Mouse (Mus musculus): Measurements from ENCODE around the gene Gm14548. TPM values are rescaled to one million over a fixed set of nuclear protein-coding genes. Genes with fewer than 3 reads are reported as not detected.
A peak's percentile ranks its signal among the peaks of the same experiment; 100 is the strongest.
"Not testable (repeated sequence)": the region's sequence is repeated elsewhere in the genome, so short reads cannot be mapped to it uniquely, and the experiment has no call there.

Gene Gm14548
- total RNA-seq (2017), result 5.2 to 14.5 TPM (median 10.1 TPM) in 3 replicates

DNA sequence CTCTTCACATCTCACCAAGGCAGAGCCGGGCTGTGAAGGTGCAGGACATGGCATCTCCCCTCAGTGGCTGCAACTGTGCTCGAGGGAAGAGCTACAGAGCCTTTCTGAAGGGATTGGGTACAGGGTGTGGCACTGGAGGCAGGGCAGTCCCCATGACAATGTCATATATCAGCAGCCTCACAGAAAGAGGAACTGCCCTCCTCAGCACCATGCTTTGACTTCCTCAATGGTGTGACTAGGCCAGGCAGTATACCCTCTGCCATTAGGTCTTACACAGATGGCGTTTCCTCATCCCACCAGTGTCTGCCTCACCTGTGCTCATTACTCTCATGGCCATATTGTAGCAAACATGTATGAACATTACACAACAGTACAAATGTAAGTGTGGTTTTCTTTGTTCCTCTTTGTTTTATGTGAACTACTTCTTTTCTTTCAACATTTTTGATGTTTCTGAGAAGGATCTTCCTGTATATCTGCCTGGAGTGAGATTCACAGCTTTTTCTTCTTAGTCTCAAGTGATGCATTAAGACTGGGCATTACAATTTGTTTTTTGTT lies at the start of gene Gm14548:
TSS of gene Gm14548 (minus strand) at position 85 of the 555 bp plus-strand sequence.
- peak; percentile 84 for ATAC-seq (replicated peaks; ENCODE audit: insufficient number of reproducible peaks, low FRiP score, low TSS enrichment, poor library complexity, severe bottlenecking)

DNA sequence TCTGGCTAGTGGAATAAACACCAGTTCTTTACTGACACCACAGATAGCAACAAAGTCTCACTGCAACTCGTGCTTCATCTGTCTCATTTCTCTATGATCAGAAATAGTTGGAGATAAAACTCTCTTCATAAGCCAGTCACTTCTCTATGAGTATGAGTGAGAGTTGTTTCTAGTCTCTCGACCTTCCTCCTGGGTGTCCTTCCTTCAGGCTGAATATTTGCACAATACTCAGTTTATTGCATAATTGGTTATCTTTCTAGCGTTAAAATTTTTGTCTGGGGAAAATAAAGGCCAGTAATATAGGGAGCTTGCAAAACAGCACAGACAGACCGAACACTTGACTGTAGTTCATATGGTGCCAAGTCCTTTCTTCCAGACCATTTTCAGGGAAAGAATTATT lies 48.2 kb upstream of the Gm14548 start:
- peak; percentile 47; the same call in 1 of the 2 replicates for ATAC-seq (replicated peaks; ENCODE audit: insufficient number of reproducible peaks, low FRiP score, low TSS enrichment, poor library complexity, severe bottlenecking)

- ATAC-seq (replicated peaks; ENCODE audit: insufficient number of reproducible peaks, low FRiP score, low TSS enrichment, poor library complexity, severe bottlenecking), result peak; percentile 95
These were observed 43.0 kb upstream of the Gm14548 start for GRCm38 (mm10) chr7:3940915-3941314.

- no peak for ATAC-seq (replicated peaks; ENCODE audit: insufficient number of reproducible peaks, low FRiP score, low TSS enrichment, poor library complexity, severe bottlenecking)
These were observed 42.1 kb upstream of the Gm14548 start for GRCm38 (mm10) chr7:3939866-3940525.

GRCm38 (mm10) chr7:3935473-3935872 lies 37.6 kb upstream of the Gm14548 start:
- peak; percentile 74 for ATAC-seq (replicated peaks; ENCODE audit: insufficient number of reproducible peaks, low FRiP score, low TSS enrichment, poor library complexity, severe bottlenecking)

- ATAC-seq (replicated peaks; ENCODE audit: insufficient number of reproducible peaks, low FRiP score, low TSS enrichment, poor library complexity, severe bottlenecking), result not testable (repeated sequence)
These were observed 17.5 kb upstream of the Gm14548 start, which contains the start of gene Lilra6 for GRCm38 (mm10) chr7:3915387-3915786. Gene Lilra6 (minus strand): TSS chr7:3915503.

GRCm38 (mm10) chr7:3903704-3904103 lies 5.8 kb upstream of the Gm14548 start:
- no peak for ATAC-seq (replicated peaks; ENCODE audit: insufficient number of reproducible peaks, low FRiP score, low TSS enrichment, poor library complexity, severe bottlenecking)

DNA sequence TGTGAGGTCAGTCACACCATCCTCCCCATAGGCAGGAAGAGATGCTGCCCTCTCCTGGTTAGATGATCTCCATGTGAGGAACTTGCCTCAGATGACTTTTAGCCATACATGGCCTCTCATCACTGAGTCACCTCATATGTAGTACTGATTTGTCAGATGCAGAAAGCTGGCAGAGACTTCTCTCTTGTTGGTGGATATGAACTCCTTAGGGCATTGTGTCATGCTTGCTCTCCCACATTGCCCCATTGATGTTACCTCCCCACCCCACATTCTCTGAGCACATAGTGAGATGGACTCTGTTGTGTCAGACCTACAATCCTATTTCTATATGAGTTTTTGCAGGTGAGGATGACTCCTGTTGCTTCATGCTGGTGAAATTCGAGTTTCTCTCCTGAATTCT lies 22.9 kb downstream of the Gm14548 start:
- ATAC-seq (replicated peaks; ENCODE audit: insufficient number of reproducible peaks, low FRiP score, low TSS enrichment, poor library complexity, severe bottlenecking), result peak; percentile 61; the same call in 1 of the 2 replicates

DNA sequence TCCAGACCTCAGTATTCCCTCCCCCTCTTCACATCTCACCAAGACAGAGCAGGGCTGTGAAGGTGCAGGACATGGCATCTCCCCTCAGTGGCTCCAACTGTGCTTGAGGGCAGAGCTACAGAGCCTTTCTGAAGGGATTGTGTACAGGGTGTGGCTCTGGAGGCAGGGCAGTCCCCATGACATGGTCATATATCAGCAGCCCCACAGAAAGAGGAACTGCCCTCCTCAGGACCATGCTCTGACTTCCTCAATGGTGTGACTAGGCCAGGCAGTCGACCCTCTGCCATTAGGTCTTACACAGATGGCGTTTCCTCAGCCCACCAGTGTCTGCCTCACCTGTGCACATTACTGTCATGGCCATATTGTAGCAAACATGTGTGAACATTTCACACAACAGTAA lies 53.0 kb downstream of the Gm14548 start, which contains the start of gene Pira2:
TSS of gene Pira2 (minus strand) at position 101 of the 400 bp plus-strand sequence.
- ATAC-seq (replicated peaks; ENCODE audit: insufficient number of reproducible peaks, low FRiP score, low TSS enrichment, poor library complexity, severe bottlenecking), result not testable (repeated sequence)

- ATAC-seq (replicated peaks; ENCODE audit: insufficient number of reproducible peaks, low FRiP score, low TSS enrichment, poor library complexity, severe bottlenecking), result not testable (repeated sequence)
These were observed 60.1 kb downstream of the Gm14548 start for GRCm38 (mm10) chr7:3837854-3838253.

Other genes starting within 250 kb of the Gm14548 start
- gene Leng1, start 232.3 kb downstream of the Gm14548 start, total RNA-seq (2017), result 6.4 to 10.3 TPM (median 6.6 TPM) in 3 replicates
- gene Tmc4, start 220.6 kb downstream of the Gm14548 start, total RNA-seq (2017), result 1.5 to 7.6 TPM (median 2.0 TPM) in 3 replicates
- gene Tsen34, start 205.3 kb downstream of the Gm14548 start, total RNA-seq (2017), result 17.0 to 28.1 TPM (median 19.7 TPM) in 3 replicates
- 26.7 to 36.8 TPM (median 36.4 TPM) in 3 replicates for gene Mboat7, start 204.6 kb downstream of the Gm14548 start, total RNA-seq (2017)
- 1,184 to 2,050 TPM (median 1,737 TPM) in 3 replicates for gene Rps9, start 194.1 kb downstream of the Gm14548 start, total RNA-seq (2017)
- 111 to 159 TPM (median 138 TPM) in 3 replicates for gene Pirb, start 177.7 kb downstream of the Gm14548 start, total RNA-seq (2017)
- gene Gm15448, start 72.4 kb downstream of the Gm14548 start, total RNA-seq (2017), result 3.1 to 10.7 TPM (median 9.4 TPM) in 3 replicates
- 4.7 to 22.8 TPM (median 10.7 TPM) in 3 replicates for gene Pira2, start 53.1 kb downstream of the Gm14548 start, total RNA-seq (2017)
- 3.5 to 19.0 TPM (median 14.2 TPM) in 3 replicates for gene Lilra6, start 17.4 kb upstream of the Gm14548 start, total RNA-seq (2017)
- 201 to 374 TPM (median 334 TPM) in 3 replicates for gene Lair1, start 165.1 kb upstream of the Gm14548 start, total RNA-seq (2017)
- not detected in 3 replicates for gene Ttyh1, start 221.3 kb upstream of the Gm14548 start, total RNA-seq (2017)
- gene Leng8, start 238.9 kb upstream of the Gm14548 start, total RNA-seq (2017), result 93.7 to 137 TPM (median 95.1 TPM) in 3 replicates